28 mouse cellular contexts compared by ENCODE assay signal in the genomic region with DNA sequence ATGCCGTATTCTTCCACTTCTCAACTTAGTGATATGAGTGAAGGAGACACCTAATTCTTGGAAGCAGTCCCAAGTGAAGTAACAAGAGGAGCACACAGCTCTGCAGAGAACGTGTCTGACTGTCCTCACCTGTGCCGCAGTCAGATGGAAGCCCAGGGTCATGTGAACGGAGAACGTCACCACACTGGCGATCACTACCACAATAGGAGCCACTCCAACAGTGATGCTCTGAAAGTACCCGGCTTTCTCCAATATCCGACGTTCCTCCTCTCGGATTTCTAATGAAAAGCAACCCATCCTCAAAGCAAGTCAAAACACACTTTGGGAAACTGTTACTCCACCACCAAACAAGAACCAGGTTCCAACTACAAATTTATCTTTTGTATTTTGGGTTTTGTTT.
"Had no signal": no experiment of that assay in that cellular context is flagged by ENCODE, and none has a peak within 500 bp of the region (broad histone marks: within the 10 kb centered on the region; RNA-seq: fewer than 3 reads in every experiment).

No protein-coding gene starts in this region.

- DNase-seq: left cerebral cortex, postnatal 4 days; liver; liver, embryonic 13.5 days; liver, postnatal 0 days; lung, adult 18-20 months; lung, adult 2 months; lung, embryonic 14.5 days; lung, postnatal 10 days; lung, postnatal 14 days; lung, postnatal 36 days; lung, postnatal 4 days; midbrain, embryonic 14.5 days had no signal

- H3K27me3 ChIP-seq: limb, embryonic 12.5 days; limb, embryonic 13.5 days; limb, embryonic 15.5 days; liver, embryonic 12.5 days; liver, embryonic 13.5 days; liver, embryonic 15.5 days; lung, embryonic 15.5 days; megakaryocyte, embryonic 14.5 days; midbrain, embryonic 12.5 days; midbrain, embryonic 13.5 days; midbrain, embryonic 15.5 days; neural tube, embryonic 12.5 days had no signal

- H3K4me1 ChIP-seq: limb, embryonic 10.5 days; limb, embryonic 12.5 days; limb, embryonic 13.5 days; limb, embryonic 15.5 days; liver, embryonic 12.5 days; liver, embryonic 13.5 days; liver, embryonic 15.5 days; megakaryocyte, embryonic 14.5 days; midbrain, embryonic 10.5 days; midbrain, embryonic 12.5 days; midbrain, embryonic 13.5 days; midbrain, embryonic 15.5 days; neural tube, embryonic 12.5 days had no signal

- H3K9me3 ChIP-seq: limb, embryonic 10.5 days; limb, embryonic 12.5 days; limb, embryonic 13.5 days; limb, embryonic 15.5 days; liver, embryonic 12.5 days; liver, embryonic 13.5 days; liver, embryonic 15.5 days; lung, embryonic 15.5 days; megakaryocyte, embryonic 14.5 days; midbrain, embryonic 10.5 days; midbrain, embryonic 12.5 days; midbrain, embryonic 13.5 days; midbrain, embryonic 15.5 days; neural tube, embryonic 12.5 days had no signal

- H3K27ac ChIP-seq: limb, embryonic 10.5 days; limb, embryonic 12.5 days; limb, embryonic 13.5 days; limb, embryonic 15.5 days; liver, embryonic 12.5 days; liver, embryonic 13.5 days; liver, embryonic 14.5 days; liver, embryonic 15.5 days; lung, embryonic 15.5 days; macrophage; midbrain, embryonic 10.5 days; midbrain, embryonic 12.5 days; midbrain, embryonic 13.5 days; midbrain, embryonic 15.5 days; neural tube, embryonic 12.5 days had no signal

- H3K4me3 ChIP-seq: limb, embryonic 10.5 days; limb, embryonic 12.5 days; limb, embryonic 13.5 days; limb, embryonic 15.5 days; liver, embryonic 12.5 days; liver, embryonic 13.5 days; liver, embryonic 15.5 days; lung, embryonic 15.5 days; megakaryocyte, embryonic 14.5 days; midbrain, embryonic 10.5 days; midbrain, embryonic 12.5 days; midbrain, embryonic 13.5 days; midbrain, embryonic 15.5 days; myocyte; neural tube, embryonic 12.5 days had no signal

- H3K9ac ChIP-seq: limb, embryonic 12.5 days; limb, embryonic 13.5 days; limb, embryonic 15.5 days; liver, embryonic 12.5 days; liver, embryonic 13.5 days; liver, embryonic 14.5 days; liver, embryonic 15.5 days; liver, postnatal 0 days; lung, embryonic 14.5 days; lung, embryonic 15.5 days; midbrain, embryonic 12.5 days; midbrain, embryonic 13.5 days; midbrain, embryonic 15.5 days; neural tube, embryonic 12.5 days had no signal
